Mouse (Mus musculus) CH12.LX (cell line): ENCODE results near the gene Synpo2. TPM values are rescaled to one million over a fixed set of nuclear protein-coding genes. Genes with fewer than 3 reads are reported as not detected.

Source experiments
- DNase-seq: peaks from one replicate; pipeline ENCODE4 v3.0.0-alpha.2; 2013; ENCODE audit errors: extremely low read depth
- H3K27ac ChIP-seq: 2 replicates; pipeline ENCODE4 v1.5.1; 2012; ENCODE audit warnings: low read depth, mild to moderate bottlenecking, control low read depth, moderate library complexity; ENCODE audit not compliant: insufficient read depth
- H3K27me3 ChIP-seq: replicated peaks from 2 replicates; pipeline ENCODE3; 2012; ENCODE audit warnings: inconsistent platforms
- H3K36me3 ChIP-seq, 2 experiments: replicated peaks in 1 of 2; 2 replicates each; pipeline versions ENCODE3 to v1.6.1; 2012; ENCODE audit warnings: inconsistent platforms in 1 of 2, low read length in 1 of 2, mild to moderate bottlenecking in 1 of 2, mixed read lengths in 1 of 2, moderate library complexity in 1 of 2; ENCODE audit not compliant: control insufficient read depth in 1 of 2, insufficient read depth in 1 of 2
- H3K4me1 ChIP-seq, 2 experiments: 2 replicates each; pipeline ENCODE4 v1.6.1; 2012; ENCODE audit warnings: inconsistent platforms in 1 of 2, moderate library complexity in 1 of 2; ENCODE audit not compliant: insufficient read depth in 2 of 2, control insufficient read depth in 1 of 2
- H3K4me2 ChIP-seq: 2 replicates; pipeline ENCODE4 v1.6.1; 2012; ENCODE audit warnings: low read depth, mild to moderate bottlenecking, control low read depth; ENCODE audit not compliant: poor library complexity, insufficient read depth, severe bottlenecking
- H3K4me3 ChIP-seq, 3 experiments: fragments of 150-350 bp in 1 of 3; sonication (generic) in 1 of 3; replicated peaks in 1 of 3; 2 replicates each; pipeline versions ENCODE3 to v1.5.1; 2011 to 2012; ENCODE audit warnings: low read depth in 2 of 3, low read length in 2 of 3, mild to moderate bottlenecking in 2 of 3, moderate library complexity in 2 of 3, control low read depth in 1 of 3, improper control_type of control experiment in 1 of 3, inconsistent platforms in 1 of 3, mixed read lengths in 1 of 3; ENCODE audit not compliant: poor library complexity in 1 of 3
- H3K79me2 ChIP-seq: replicated peaks from 2 replicates; pipeline ENCODE4 v1.6.1; 2012; ENCODE audit warnings: mild to moderate bottlenecking, moderate library complexity; ENCODE audit not compliant: control insufficient read depth, poor library complexity, insufficient read depth, severe bottlenecking; ENCODE audit errors: extremely low read depth
- H3K9ac ChIP-seq: 2 replicates; pipeline ENCODE4 v1.6.1; 2012; ENCODE audit warnings: low read depth, mild to moderate bottlenecking, control low read depth, moderate library complexity; ENCODE audit not compliant: insufficient read depth
- H3K9me3 ChIP-seq: replicated peaks from 2 replicates; pipeline ENCODE3; 2012; ENCODE audit warnings: low read length, inconsistent platforms, mixed read lengths
- BHLHE40 ChIP-seq: IDR thresholded peaks from 2 replicates; pipeline ENCODE4 v1.6.1; 2011; ENCODE audit warnings: mild to moderate bottlenecking, low read depth, low read length, improper control_type of control experiment
- CHD2 ChIP-seq: IDR thresholded peaks from 2 replicates; pipeline ENCODE4 v1.6.1; 2011; ENCODE audit warnings: low read length, improper control_type of control experiment
- CTCF ChIP-seq, 2 experiments: IDR thresholded peaks in 1 of 2; conservative IDR thresholded peaks in 1 of 2; 2 replicates each; pipeline ENCODE4 v1.5.1; 2011 to 2012; ENCODE audit warnings: low read depth in 2 of 2, low read length in 2 of 2, improper control_type of control experiment in 1 of 2, inconsistent platforms in 1 of 2, mild to moderate bottlenecking in 1 of 2, moderate library complexity in 1 of 2
- E2F4 ChIP-seq: IDR thresholded peaks from 2 replicates; pipeline ENCODE4 v1.6.1; 2011; ENCODE audit warnings: low read depth, low read length, improper control_type of control experiment; ENCODE audit not compliant: insufficient replicate concordance
- ELF1 ChIP-seq: IDR thresholded peaks from 2 replicates; pipeline ENCODE4 v1.6.1; 2014; ENCODE audit warnings: low read depth, mild to moderate bottlenecking, inconsistent platforms, low read length, improper control_type of control experiment
- EP300 ChIP-seq: IDR thresholded peaks from 2 replicates; pipeline ENCODE4 v1.6.1; 2011; ENCODE audit warnings: low read length, improper control_type of control experiment
- ETS1 ChIP-seq: conservative IDR thresholded peaks from 2 replicates; pipeline ENCODE4 v1.6.1; 2012; ENCODE audit warnings: low read depth, mild to moderate bottlenecking, inconsistent platforms, low read length, improper control_type of control experiment, moderate library complexity
- GABPA ChIP-seq: IDR thresholded peaks from 2 replicates; pipeline ENCODE4 v1.6.1; 2012; ENCODE audit warnings: low read depth, low read length, improper control_type of control experiment, inconsistent platforms; ENCODE audit not compliant: insufficient replicate concordance
- HCFC1 ChIP-seq: IDR thresholded peaks from 2 replicates; pipeline ENCODE4 v1.6.1; 2012; ENCODE audit warnings: low read depth, mild to moderate bottlenecking, inconsistent platforms, low read length, improper control_type of control experiment
- JUN ChIP-seq: IDR thresholded peaks from 2 replicates; pipeline ENCODE4 v1.6.1; 2011; ENCODE audit warnings: low read depth, mild to moderate bottlenecking, low read length, improper control_type of control experiment, moderate library complexity; ENCODE audit not compliant: insufficient read depth
- JUND ChIP-seq: conservative IDR thresholded peaks from 2 replicates; pipeline ENCODE4 v1.6.1; 2011; ENCODE audit warnings: low read depth, low read length, improper control_type of control experiment
- MAX ChIP-seq: IDR thresholded peaks from 2 replicates; pipeline ENCODE4 v1.6.1; 2011; ENCODE audit warnings: low read length, improper control_type of control experiment
- MAZ ChIP-seq: IDR thresholded peaks from 2 replicates; pipeline ENCODE4 v1.6.1; 2012; ENCODE audit warnings: low read depth, mild to moderate bottlenecking, inconsistent platforms, low read length, improper control_type of control experiment, moderate library complexity
- MXI1 ChIP-seq: IDR thresholded peaks from 2 replicates; pipeline ENCODE4 v1.6.1; 2011; ENCODE audit warnings: mild to moderate bottlenecking, low read depth, low read length, improper control_type of control experiment
- MYC ChIP-seq: IDR thresholded peaks from 2 replicates; pipeline ENCODE4 v1.6.1; 2011; ENCODE audit warnings: low read depth, mild to moderate bottlenecking, improper control_type of control experiment, low read length
- NELFE ChIP-seq: IDR thresholded peaks from 2 replicates; pipeline ENCODE4 v1.6.1; 2011; ENCODE audit warnings: low read depth, low read length, improper control_type of control experiment
- POLR2AphosphoS2 ChIP-seq: IDR thresholded peaks from 2 replicates; pipeline ENCODE4 v1.6.1; 2011; ENCODE audit warnings: low read depth, low read length, improper control_type of control experiment
- RCOR1 ChIP-seq: conservative IDR thresholded peaks from 2 replicates; pipeline ENCODE4 v1.6.1; 2012; ENCODE audit warnings: low read depth, mild to moderate bottlenecking, inconsistent platforms, low read length, improper control_type of control experiment
- SIN3A ChIP-seq: IDR thresholded peaks from 2 replicates; pipeline ENCODE4 v1.6.1; 2012; ENCODE audit warnings: low read length, improper control_type of control experiment, inconsistent platforms
- SMC3 ChIP-seq: IDR thresholded peaks from 2 replicates; pipeline ENCODE4 v1.6.1; 2011; ENCODE audit warnings: low read depth, low read length, improper control_type of control experiment
- TBP ChIP-seq: conservative IDR thresholded peaks from 2 replicates; pipeline ENCODE4 v1.6.1; 2011; ENCODE audit warnings: low read depth, low read length, improper control_type of control experiment
- UBTF ChIP-seq: IDR thresholded peaks from 2 replicates; pipeline ENCODE4 v1.6.1; 2012; ENCODE audit warnings: low read depth, mild to moderate bottlenecking, inconsistent platforms, low read length, improper control_type of control experiment, moderate library complexity
- USF1 ChIP-seq: IDR thresholded peaks from 2 replicates; pipeline ENCODE4 v1.6.1; 2014; ENCODE audit warnings: low read depth, mild to moderate bottlenecking, inconsistent platforms, low read length, improper control_type of control experiment
- ZKSCAN1 ChIP-seq: IDR thresholded peaks from 2 replicates; pipeline ENCODE4 v1.6.1; 2012; ENCODE audit warnings: low read depth, inconsistent platforms, low read length, improper control_type of control experiment, borderline replicate concordance
- ZMIZ1 ChIP-seq: IDR thresholded peaks from 2 replicates; pipeline ENCODE4 v1.6.1; 2012; ENCODE audit warnings: low read depth, mild to moderate bottlenecking, inconsistent platforms, low read length, improper control_type of control experiment
- dilution Hi-C: fragments of 300-500 bp; cut with MboI; formaldehyde crosslinking; loops from 2 replicates; pipeline ENCODE4 v1.14.3; 2020; ENCODE audit warnings: low sequenced_read_pairs; ENCODE audit not compliant: extremely low pct_unique_long_range_greater_than_20kb, extremely low pct_ligation_motif_present
- in situ Hi-C: fragments of 300-500 bp; cut with MboI; formaldehyde crosslinking; loops from 3 replicates; pipeline ENCODE4 v1.14.3; 2019; ENCODE audit warnings: low sequenced_read_pairs, low pct_ligation_motif_present, low pct_unique_long_range_greater_than_20kb, mixed read lengths
- polyA plus RNA-seq: library from polyadenylated mRNA; unstranded; fragments of >175 nt; gene quantifications from 2 replicates; pipeline ENCODE4 v1.2.1, GENCODE M21; 2012; ENCODE audit warnings: low read depth; ENCODE audit not compliant: insufficient read length
- total RNA-seq, 2 experiments: library from RNA; depleted of rRNA; stranded (reverse); fragments of 300-350 nt in 1 of 2; fragments of >200 nt in 1 of 2; gene quantifications; 2 replicates each; pipeline ENCODE4 v1.2.3; 2012 to 2014

The Synpo2 gene
- total and polyA plus RNA-seq, 3 experiments, result 0.13 to 1.1 (median 0.13) TPM

DNA sequence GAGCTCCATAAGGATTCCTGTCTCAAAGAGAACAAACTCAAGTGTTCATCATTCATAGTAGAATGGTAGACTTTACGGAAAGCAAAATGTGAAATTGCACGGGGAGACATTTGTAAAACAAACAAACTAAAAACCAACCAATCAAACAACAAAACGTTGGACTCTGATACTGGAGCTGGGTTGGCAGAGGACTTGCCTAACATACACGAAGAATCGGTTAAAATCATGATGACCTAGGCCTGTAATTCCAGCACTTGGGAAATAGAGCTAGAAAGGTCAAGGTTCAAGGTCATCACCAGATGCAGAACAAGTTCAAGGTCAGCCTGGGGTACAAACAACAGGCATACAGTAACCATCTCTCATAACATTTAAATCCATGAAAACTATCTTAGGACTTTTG lies 147.7 kb downstream of the Synpo2 start:
- dilution Hi-C loops (no loop called here), in situ Hi-C loops (no loop called here)
- H3K9ac ChIP-seq, result no peak overlapping the region
- H3K27ac ChIP-seq, result no peak overlapping the region
- H3K4me1 ChIP-seq, result no peaks in the 10 kb centered on the region
- H3K4me3 ChIP-seq, result no peak overlapping the region
- H3K9me3 ChIP-seq, result no peaks in the 10 kb centered on the region
- no peaks in the 10 kb centered on the region for H3K36me3 ChIP-seq
- no peak overlapping the region for H3K4me2 ChIP-seq
- H3K27me3 ChIP-seq, result no peaks in the 10 kb centered on the region
- no peaks in the 10 kb centered on the region for H3K79me2 ChIP-seq
- no peak for DNase-seq
- no peak for TF ChIP-seq EP300
- TF ChIP-seq UBTF, result no peak
- TF ChIP-seq JUND, result no peak
- TF ChIP-seq ZMIZ1, result no peak
- TF ChIP-seq POLR2AphosphoS2, result no peak
- TF ChIP-seq GABPA, result no peak
- TF ChIP-seq MAZ, result no peak
- TF ChIP-seq NELFE, result no peak
- no peak for TF ChIP-seq SMC3
- no peak for TF ChIP-seq MYC
- no peak for TF ChIP-seq CHD2
- no peak for TF ChIP-seq ELF1
- TF ChIP-seq MXI1, result no peak
- TF ChIP-seq USF1, result no peak
- TF ChIP-seq E2F4, result no peak
- no peak for TF ChIP-seq SIN3A
- TF ChIP-seq BHLHE40, result no peak
- no peak for TF ChIP-seq ZKSCAN1
- no peak for TF ChIP-seq TBP
- TF ChIP-seq, all 38 proteins: peak for 0

DNA sequence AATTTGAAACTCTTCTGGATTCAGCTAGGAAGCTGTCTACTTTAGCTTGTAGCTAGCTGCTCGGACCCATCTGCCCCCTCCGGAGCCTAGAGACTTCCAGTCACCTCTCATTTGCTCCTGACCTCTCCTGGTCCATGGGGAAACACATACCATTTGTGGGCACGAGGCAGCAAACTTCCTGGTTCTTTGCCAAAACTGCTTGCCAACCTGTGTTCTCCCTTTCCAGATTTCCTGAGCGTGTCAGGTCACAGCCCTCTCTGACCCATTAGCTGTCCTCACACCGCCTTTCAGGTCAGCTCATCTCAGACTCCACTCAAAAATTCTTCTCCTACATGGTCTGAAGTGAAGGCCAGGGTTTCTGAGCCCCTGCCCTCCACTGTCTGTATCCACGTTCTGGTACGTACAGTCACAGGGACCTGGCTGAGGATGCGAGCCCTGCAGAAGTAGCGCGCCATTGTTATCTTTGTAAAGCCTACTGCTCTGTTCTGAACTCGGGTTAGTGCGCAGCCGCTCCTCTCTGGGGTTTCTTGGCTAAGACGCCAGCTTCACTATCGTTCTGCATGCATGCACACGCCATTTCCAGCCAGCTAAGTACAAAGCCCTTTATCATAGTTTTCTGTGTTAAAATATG lies 150.0 kb downstream of the Synpo2 start:
- no peak overlapping the region for H3K9ac ChIP-seq
- no peaks in the 10 kb centered on the region for H3K4me1 ChIP-seq
- no peak for TF ChIP-seq ZKSCAN1
- no peak for TF ChIP-seq JUND
- TF ChIP-seq MYC, result no peak
- TF ChIP-seq EP300, result no peak
- TF ChIP-seq JUN, result no peak
- TF ChIP-seq TBP, result no peak
- no peak for TF ChIP-seq RCOR1
- TF ChIP-seq MAX, result no peak
- no peak for TF ChIP-seq HCFC1
- TF ChIP-seq ZMIZ1, result no peak
- TF ChIP-seq ETS1, result no peak
- no peak for TF ChIP-seq MXI1
- no peak for TF ChIP-seq CTCF (conservative IDR thresholded peaks at IDR 0.05 in 1 of 2, IDR thresholded peaks at IDR 0.05 in 1 of 2; ENCODE audit: low read depth in 2 of 2, low read length in 2 of 2)
- no peak for TF ChIP-seq UBTF
- no peak for TF ChIP-seq SIN3A
- TF ChIP-seq E2F4, result no peak
- TF ChIP-seq, all 38 proteins: peak for 0
- Histone ChIP-seq H3K4me2 (no peak overlapping the region), H3K79me2 (no peaks in the 10 kb centered on the region), H3K27ac (no peak overlapping the region), H3K9me3 (no peaks in the 10 kb centered on the region), H3K27me3 (no peaks in the 10 kb centered on the region), H3K4me3 (no peak overlapping the region), H3K36me3 (no peaks in the 10 kb centered on the region)
- dilution Hi-C loops (no loop called here), in situ Hi-C loops (no loop called here)
- no peak for DNase-seq
